Mouse (Mus musculus): Measurements from ENCODE around the gene Lrrc17. TPM values are rescaled to one million over a fixed set of nuclear protein-coding genes. Genes with fewer than 3 reads are reported as not detected.

Gene Lrrc17
- polyA plus RNA-seq (2011; ENCODE audit: insufficient read depth, insufficient read length, low read depth, missing spikeins) = 0.73 TPM in 1 of 2 replicates, not detected in the other

- H3K36me3 ChIP-seq (ENCODE audit: control insufficient read depth, insufficient read depth, low read length, poor library complexity, severe bottlenecking) = no peaks in the 10 kb centered on the region
- H3K27ac ChIP-seq (ENCODE audit: insufficient read depth, low read length) = no peak within 1 kb of the TSS
- H3K4me3 ChIP-seq (ENCODE audit: low read depth, low read length) = no peak within 1 kb of the TSS
- no peaks in the 10 kb centered on the region for H3K27me3 ChIP-seq (ENCODE audit: control insufficient read depth, insufficient read depth, low read length, poor library complexity, severe bottlenecking)
- TF ChIP-seq EP300 (IDR thresholded peaks at IDR 0.05; ENCODE audit: insufficient read depth, low read depth, low read length) = no peak
- no peak for TF ChIP-seq CTCF (IDR thresholded peaks at IDR 0.05; ENCODE audit: low read depth, low read length)
- no peaks in the 10 kb centered on the region for H3K4me1 ChIP-seq (ENCODE audit: control insufficient read depth, insufficient read depth, low read length)
- no peak within 1 kb of the TSS for H3K9ac ChIP-seq (ENCODE audit: low read depth, poor library complexity, severe bottlenecking)
- H3K9me3 ChIP-seq (replicated peaks; ENCODE audit: control insufficient read depth, insufficient read depth, low read length, poor library complexity, severe bottlenecking) = no peaks in the 10 kb centered on the region
Observed at GRCm38 (mm10) chr5:21543409-21544201, at the start of gene Lrrc17. Gene Lrrc17 (plus strand): TSS chr5:21543559.

DNA sequence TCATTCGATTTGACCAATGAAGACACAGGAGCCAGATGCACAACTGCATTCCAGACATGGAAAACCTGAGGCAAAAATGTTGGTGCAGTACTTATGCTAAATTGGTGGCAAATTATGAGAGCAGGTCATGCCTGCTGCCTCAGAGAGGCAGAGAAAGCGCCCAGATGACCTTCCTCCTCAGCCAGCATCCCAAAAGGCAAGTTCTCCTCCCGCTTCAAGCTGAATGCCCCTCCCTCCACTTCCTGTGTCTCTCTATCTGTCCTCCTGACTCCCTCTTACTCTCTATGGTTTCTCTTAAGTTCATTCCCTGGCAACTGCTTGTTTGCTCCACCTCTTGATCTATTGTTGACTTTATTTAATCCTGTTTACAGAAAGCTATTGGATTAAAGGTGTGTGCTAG is 48.6 kb upstream of the Lrrc17 start:
- Histone ChIP-seq H3K4me1 (ENCODE audit: control insufficient read depth, insufficient read depth, low read length) (no peaks in the 10 kb centered on the region), H3K9me3 (replicated peaks; ENCODE audit: control insufficient read depth, insufficient read depth, low read length, poor library complexity, severe bottlenecking) (no peaks in the 10 kb centered on the region), H3K27me3 (ENCODE audit: control insufficient read depth, insufficient read depth, low read length, poor library complexity, severe bottlenecking) (no peaks in the 10 kb centered on the region), H3K27ac (ENCODE audit: insufficient read depth, low read length) (no peak overlapping the region), H3K4me3 (ENCODE audit: low read depth, low read length) (no peak overlapping the region), H3K9ac (ENCODE audit: low read depth, poor library complexity, severe bottlenecking) (no peak overlapping the region), H3K36me3 (ENCODE audit: control insufficient read depth, insufficient read depth, low read length, poor library complexity, severe bottlenecking) (no peaks in the 10 kb centered on the region)
- TF ChIP-seq POLR2A (IDR thresholded peaks at IDR 0.05; ENCODE audit: insufficient read depth, low read length) (no peak), EP300 (IDR thresholded peaks at IDR 0.05; ENCODE audit: insufficient read depth, low read depth, low read length) (no peak)

DNA sequence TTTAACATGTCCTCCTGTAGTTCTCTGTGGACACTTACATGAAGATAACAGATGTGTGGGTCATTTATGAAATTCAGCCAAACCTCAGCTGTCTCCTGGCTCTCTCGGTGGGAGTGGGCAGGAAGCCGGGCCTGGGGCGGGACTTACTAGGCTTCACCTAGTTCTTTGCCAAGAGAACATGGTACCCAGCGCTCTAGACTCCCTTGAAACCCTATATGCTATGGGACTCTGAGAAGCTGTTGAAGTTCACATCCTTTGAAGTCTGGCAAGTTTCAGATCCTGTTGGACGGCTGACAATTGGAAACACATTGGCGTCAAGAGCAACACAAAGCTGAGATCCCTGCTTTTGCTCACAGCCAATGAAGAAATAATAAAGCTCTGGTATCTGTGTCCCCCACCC is 47.0 kb upstream of the Lrrc17 start:
- no peak overlapping the region for H3K4me3 ChIP-seq (ENCODE audit: low read depth, low read length)

DNA sequence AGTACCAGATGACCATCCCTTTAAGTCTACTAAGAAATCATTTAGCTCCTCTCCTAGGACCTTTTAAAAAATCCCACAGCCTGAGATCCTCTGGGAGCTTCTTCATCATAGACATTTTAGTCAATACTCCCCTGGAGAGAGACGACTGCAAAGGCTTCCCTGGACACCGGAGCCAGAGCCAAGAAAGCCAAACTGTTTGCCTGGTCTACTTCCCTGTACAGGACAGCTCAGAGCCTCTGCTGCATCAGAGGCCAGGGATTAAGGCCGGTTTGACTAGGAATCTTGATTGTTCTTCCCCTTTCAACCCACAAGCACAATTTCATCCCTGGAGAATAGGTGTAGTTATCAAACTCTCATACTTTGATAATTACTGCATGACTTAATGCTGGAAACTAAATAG is 46.5 kb upstream of the Lrrc17 start:
- TF ChIP-seq POLR2A (IDR thresholded peaks at IDR 0.05; ENCODE audit: insufficient read depth, low read length) (no peak), CTCF (IDR thresholded peaks at IDR 0.05; ENCODE audit: low read depth, low read length) (no peak), EP300 (IDR thresholded peaks at IDR 0.05; ENCODE audit: insufficient read depth, low read depth, low read length) (no peak)
- H3K27ac ChIP-seq (ENCODE audit: insufficient read depth, low read length) = no peak overlapping the region
- no peaks in the 10 kb centered on the region for H3K4me1 ChIP-seq (ENCODE audit: control insufficient read depth, insufficient read depth, low read length)

More for the DNA sequence above, 47.0 kb upstream of the Lrrc17 start:
- Histone ChIP-seq H3K4me1 (ENCODE audit: control insufficient read depth, insufficient read depth, low read length) (no peaks in the 10 kb centered on the region), H3K9ac (ENCODE audit: low read depth, poor library complexity, severe bottlenecking) (no peak overlapping the region), H3K9me3 (replicated peaks; ENCODE audit: control insufficient read depth, insufficient read depth, low read length, poor library complexity, severe bottlenecking) (no peaks in the 10 kb centered on the region), H3K36me3 (ENCODE audit: control insufficient read depth, insufficient read depth, low read length, poor library complexity, severe bottlenecking) (no peaks in the 10 kb centered on the region), H3K27ac (ENCODE audit: insufficient read depth, low read length) (no peak overlapping the region), H3K27me3 (ENCODE audit: control insufficient read depth, insufficient read depth, low read length, poor library complexity, severe bottlenecking) (no peaks in the 10 kb centered on the region)
- TF ChIP-seq POLR2A (IDR thresholded peaks at IDR 0.05; ENCODE audit: insufficient read depth, low read length) (no peak), CTCF (IDR thresholded peaks at IDR 0.05; ENCODE audit: low read depth, low read length) (no peak), EP300 (IDR thresholded peaks at IDR 0.05; ENCODE audit: insufficient read depth, low read depth, low read length) (no peak)

GRCm38 (mm10) chr5:21498490-21498889 is 44.9 kb upstream of the Lrrc17 start:
- Histone ChIP-seq H3K4me1 (ENCODE audit: control insufficient read depth, insufficient read depth, low read length) (no peaks in the 10 kb centered on the region), H3K27me3 (ENCODE audit: control insufficient read depth, insufficient read depth, low read length, poor library complexity, severe bottlenecking) (no peaks in the 10 kb centered on the region), H3K27ac (ENCODE audit: insufficient read depth, low read length) (no peak overlapping the region), H3K9ac (ENCODE audit: low read depth, poor library complexity, severe bottlenecking) (no peak overlapping the region), H3K4me3 (ENCODE audit: low read depth, low read length) (no peak overlapping the region), H3K9me3 (replicated peaks; ENCODE audit: control insufficient read depth, insufficient read depth, low read length, poor library complexity, severe bottlenecking) (no peaks in the 10 kb centered on the region), H3K36me3 (ENCODE audit: control insufficient read depth, insufficient read depth, low read length, poor library complexity, severe bottlenecking) (no peaks in the 10 kb centered on the region)
- TF ChIP-seq POLR2A (IDR thresholded peaks at IDR 0.05; ENCODE audit: insufficient read depth, low read length) = no peak
- no peak for TF ChIP-seq CTCF (IDR thresholded peaks at IDR 0.05; ENCODE audit: low read depth, low read length)
- TF ChIP-seq EP300 (IDR thresholded peaks at IDR 0.05; ENCODE audit: insufficient read depth, low read depth, low read length) = no peak

More for the DNA sequence above, 46.5 kb upstream of the Lrrc17 start:
- H3K27me3 ChIP-seq (ENCODE audit: control insufficient read depth, insufficient read depth, low read length, poor library complexity, severe bottlenecking) = no peaks in the 10 kb centered on the region
- no peak overlapping the region for H3K9ac ChIP-seq (ENCODE audit: low read depth, poor library complexity, severe bottlenecking)
- no peaks in the 10 kb centered on the region for H3K36me3 ChIP-seq (ENCODE audit: control insufficient read depth, insufficient read depth, low read length, poor library complexity, severe bottlenecking)
- H3K9me3 ChIP-seq (replicated peaks; ENCODE audit: control insufficient read depth, insufficient read depth, low read length, poor library complexity, severe bottlenecking) = no peaks in the 10 kb centered on the region
- no peak overlapping the region for H3K4me3 ChIP-seq (ENCODE audit: low read depth, low read length)

DNA sequence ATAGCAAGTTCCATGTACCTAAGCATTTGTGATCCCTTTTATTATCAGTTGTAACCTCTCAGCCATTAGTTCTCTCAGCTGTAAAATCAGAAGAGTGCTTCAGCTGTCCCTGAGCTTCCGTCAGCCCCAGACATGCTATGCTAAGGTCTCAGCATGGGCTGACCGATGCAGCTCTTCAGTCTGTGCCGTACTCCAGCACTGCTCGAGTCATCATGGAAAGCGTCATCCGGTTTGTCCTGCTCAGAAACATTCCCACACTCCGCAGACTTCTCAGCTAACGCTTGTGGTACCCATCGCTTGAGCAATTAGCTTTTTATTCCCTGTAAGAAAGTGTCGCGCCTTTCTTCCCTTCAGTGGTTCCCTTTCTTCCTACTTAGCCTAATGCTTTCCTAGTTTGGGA is 44.4 kb upstream of the Lrrc17 start:
- Histone ChIP-seq H3K9me3 (replicated peaks; ENCODE audit: control insufficient read depth, insufficient read depth, low read length, poor library complexity, severe bottlenecking) (no peaks in the 10 kb centered on the region), H3K9ac (ENCODE audit: low read depth, poor library complexity, severe bottlenecking) (no peak overlapping the region), H3K4me1 (ENCODE audit: control insufficient read depth, insufficient read depth, low read length) (no peaks in the 10 kb centered on the region), H3K36me3 (ENCODE audit: control insufficient read depth, insufficient read depth, low read length, poor library complexity, severe bottlenecking) (no peaks in the 10 kb centered on the region), H3K4me3 (ENCODE audit: low read depth, low read length) (no peak overlapping the region), H3K27me3 (ENCODE audit: control insufficient read depth, insufficient read depth, low read length, poor library complexity, severe bottlenecking) (no peaks in the 10 kb centered on the region), H3K27ac (ENCODE audit: insufficient read depth, low read length) (no peak overlapping the region)
- TF ChIP-seq POLR2A (IDR thresholded peaks at IDR 0.05; ENCODE audit: insufficient read depth, low read length) = no peak
- TF ChIP-seq CTCF (IDR thresholded peaks at IDR 0.05; ENCODE audit: low read depth, low read length) = no peak
- TF ChIP-seq EP300 (IDR thresholded peaks at IDR 0.05; ENCODE audit: insufficient read depth, low read depth, low read length) = no peak
